Mouse (Mus musculus) limb, embryonic 13.5 days (tissue): ENCODE measurements at regions not wholly inside any gene's neighbourhood (a gene's known extent, or its start where the extent isn't known, plus 50 kb on each side); places are given as distances from the start of the nearest gene placed in this dataset.

Source experiments
- ATAC-seq: fragments of 200-750 bp; cut with Nextera tagmentation; 2 replicates; pipeline ENCODE4 v1.8.0; 2017; ENCODE audit warnings: low read depth, moderate number of reproducible peaks, moderate TSS enrichment; ENCODE audit not compliant: low FRiP score
- H3K27ac ChIP-seq: fragments of 300-500 bp; sonication (generic); 2 replicates; pipeline ENCODE4 v1.5.1; 2015; ENCODE audit warnings: inconsistent platforms, mild to moderate bottlenecking, moderate library complexity
- H3K27me3 ChIP-seq: fragments of 300-500 bp; sonication (generic); 2 replicates; pipeline ENCODE4 v1.6.1; 2015; ENCODE audit warnings: mild to moderate bottlenecking, inconsistent platforms
- H3K36me3 ChIP-seq: fragments of 300-500 bp; sonication (generic); 2 replicates; pipeline ENCODE4 v1.6.1; 2015; ENCODE audit warnings: inconsistent platforms, mild to moderate bottlenecking, moderate library complexity
- H3K4me1 ChIP-seq: fragments of 300-500 bp; sonication (generic); 2 replicates; pipeline ENCODE4 v1.6.1; 2015; ENCODE audit warnings: inconsistent platforms
- H3K4me2 ChIP-seq: fragments of 300-500 bp; sonication (generic); replicated peaks from 2 replicates; pipeline ENCODE4 v1.6.1; 2015; ENCODE audit warnings: inconsistent platforms, mild to moderate bottlenecking, moderate library complexity
- H3K4me3 ChIP-seq: fragments of 300-500 bp; sonication (generic); 2 replicates; pipeline ENCODE4 v1.5.1; 2015; ENCODE audit warnings: moderate library complexity, mild to moderate bottlenecking, inconsistent platforms
- H3K9ac ChIP-seq: fragments of 300-500 bp; sonication (generic); 2 replicates; pipeline ENCODE4 v1.6.1; 2015; ENCODE audit warnings: mild to moderate bottlenecking, inconsistent platforms
- H3K9me3 ChIP-seq: fragments of 300-500 bp; sonication (generic); 2 replicates; pipeline ENCODE4 v1.6.1; 2016; ENCODE audit warnings: inconsistent platforms
- WGBS: fragments of 180-500 bp; shearing (Covaris S2); methylation state at CpG from one replicate; pipeline ENCODE4 v1.1.7; 2015; 5-methylcytosine and 5-hydroxymethylcytosine counted together

GRCm38 (mm10) chr3:8734096-8734495 lies 875.8 kb downstream of the Zfp704 start:
- no peaks in the 10 kb centered on the region for H3K9me3 ChIP-seq
- H3K4me2 ChIP-seq, result no peak overlapping the region
- H3K27ac ChIP-seq, result no peak overlapping the region
- no peaks in the 10 kb centered on the region for H3K36me3 ChIP-seq
- peaks cover 9% of the 10 kb centered on the region for H3K4me1 ChIP-seq
- no peak overlapping the region for H3K9ac ChIP-seq
- H3K27me3 ChIP-seq, result no peaks in the 10 kb centered on the region
- no peak for ATAC-seq
- WGBS, result 74% methylated on average over 3 of the region's 3 CpGs
- no peak overlapping the region for H3K4me3 ChIP-seq

GRCm38 (mm10) chr3:8731398-8731797 lies 878.5 kb downstream of the Zfp704 start:
- WGBS, result 37% methylated on average over 6 of the region's 6 CpGs
- Histone ChIP-seq H3K27me3 (no peaks in the 10 kb centered on the region), H3K4me3 (no peak overlapping the region), H3K36me3 (no peaks in the 10 kb centered on the region), H3K9me3 (no peaks in the 10 kb centered on the region), H3K4me1 (peaks cover 7% of the 10 kb centered on the region), H3K9ac (no peak overlapping the region), H3K27ac (no peak overlapping the region), H3K4me2 (no peak overlapping the region)
- no peak for ATAC-seq

- Histone ChIP-seq H3K27me3 (no peaks in the 10 kb centered on the region), H3K9ac (no peak overlapping the region), H3K9me3 (no peaks in the 10 kb centered on the region), H3K4me2 (no peak overlapping the region), H3K4me1 (peaks cover 53% of the 10 kb centered on the region), H3K36me3 (no peaks in the 10 kb centered on the region), H3K4me3 (no peak overlapping the region), H3K27ac (no peak overlapping the region)
- 37% methylated on average over 4 of the region's 4 CpGs for WGBS
- no peak for ATAC-seq
Measured at GRCm38 (mm10) chr3:8721628-8722594, 888.0 kb downstream of the Zfp704 start.

GRCm38 (mm10) chr3:8720586-8721100 lies 889.2 kb downstream of the Zfp704 start:
- H3K27me3 ChIP-seq, result no peaks in the 10 kb centered on the region
- H3K4me3 ChIP-seq, result no peak overlapping the region
- ATAC-seq, result no peak
- no peaks in the 10 kb centered on the region for H3K9me3 ChIP-seq
- no peaks in the 10 kb centered on the region for H3K36me3 ChIP-seq
- 78% methylated on average over 7 of the region's 7 CpGs for WGBS
- H3K27ac ChIP-seq, result no peak overlapping the region
- no peak overlapping the region for H3K4me2 ChIP-seq
- H3K4me1 ChIP-seq, result peaks cover 55% of the 10 kb centered on the region
- H3K9ac ChIP-seq, result no peak overlapping the region

GRCm38 (mm10) chr3:8718206-8718605 lies 891.7 kb downstream of the Zfp704 start:
- Histone ChIP-seq H3K9me3 (no peaks in the 10 kb centered on the region), H3K4me1 (peaks cover 50% of the 10 kb centered on the region), H3K9ac (no peak overlapping the region), H3K4me3 (no peak overlapping the region), H3K4me2 (peak overlapping the region; percentile 72), H3K27me3 (no peaks in the 10 kb centered on the region), H3K27ac (peak overlapping the region; percentile 75; the same call in 1 of the 2 replicates), H3K36me3 (no peaks in the 10 kb centered on the region)
- WGBS, result 6% methylated on average over 9 of the region's 9 CpGs
- peak; percentile 7; the same call in 1 of the 2 replicates for ATAC-seq

- Histone ChIP-seq H3K27me3 (no peaks in the 10 kb centered on the region), H3K36me3 (no peaks in the 10 kb centered on the region), H3K9me3 (no peaks in the 10 kb centered on the region), H3K4me3 (peak overlapping the region; percentile 42), H3K9ac (peak overlapping the region; percentile 58), H3K4me1 (peaks cover 43% of the 10 kb centered on the region), H3K4me2 (peak overlapping the region; percentile 72), H3K27ac (peak overlapping the region; percentile 75)
- WGBS, result under 1% methylated on average over 18 of the region's 18 CpGs
- peak; percentile 92 for ATAC-seq
Measured at GRCm38 (mm10) chr3:8717334-8717812, 892.5 kb downstream of the Zfp704 start.
